Mouse (Mus musculus): ENCODE measurements around the gene Specc1. TPM values are rescaled to one million over a fixed set of nuclear protein-coding genes. Genes with fewer than 3 reads are reported as not detected.

Specc1 gene
- total RNA-seq, 1 experiment: 19.9 TPM

GRCm38 (mm10) chr11:62015071-62015654 is 58.6 kb downstream of the Specc1 start:
- TF ChIP-seq MAFK (IDR thresholded peaks at IDR 0.05; ENCODE audit: insufficient read depth, low read depth, low read length): no peak
- no peak overlapping the region for H3K4me3 ChIP-seq (ENCODE audit: insufficient read depth in 1 of 2, low read depth in 1 of 2, low read length in 2 of 2, poor library complexity in 1 of 2, severe bottlenecking in 1 of 2)
- H3K9me3 ChIP-seq (ENCODE audit: control insufficient read depth, insufficient read depth, low read depth, low read length): no peaks in the 10 kb centered on the region
- no peak overlapping the region for H3K9ac ChIP-seq (ENCODE audit: insufficient read depth, low read depth, low read length, poor library complexity, severe bottlenecking)
- DNase-seq (ENCODE audit: low read depth, low spot score): no peak
- in situ Hi-C loops (cut with MboI; ENCODE audit: low sequenced_read_pairs in 2 of 2, unreplicated experiment in 2 of 2): no loop called here
- no peaks in the 10 kb centered on the region for H3K36me3 ChIP-seq (ENCODE audit: control insufficient read depth, insufficient read depth, low read length, poor library complexity, severe bottlenecking)
- no peak overlapping the region for H3K27ac ChIP-seq (ENCODE audit: insufficient read depth, low read depth, low read length, poor library complexity, severe bottlenecking)
- no peaks in the 10 kb centered on the region for H3K4me1 ChIP-seq (ENCODE audit: control insufficient read depth in 2 of 2, insufficient read depth in 2 of 2, low read length in 2 of 2, poor library complexity in 1 of 2)

DNA sequence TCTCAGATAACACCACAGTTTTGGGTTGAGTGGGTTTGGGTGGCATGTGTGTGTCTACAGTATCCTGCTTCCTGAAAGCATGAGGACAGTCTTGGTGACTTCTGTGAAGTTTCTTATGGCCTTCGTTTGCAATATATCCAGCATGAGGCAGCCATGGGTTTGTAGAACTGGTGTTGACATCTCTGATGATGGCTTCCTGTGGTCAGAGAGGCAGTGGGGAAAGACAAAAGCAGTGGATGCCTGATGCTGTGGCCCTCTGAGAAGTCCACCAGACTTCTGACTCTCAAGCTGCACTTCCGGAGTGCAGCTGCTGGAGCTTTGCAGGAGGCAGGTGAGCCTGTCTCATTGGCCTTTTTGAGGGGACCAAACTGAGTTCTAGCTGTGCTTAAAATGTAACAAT is 60.4 kb downstream of the Specc1 start:
- in situ Hi-C loops (cut with MboI; ENCODE audit: low sequenced_read_pairs in 2 of 2, unreplicated experiment in 2 of 2): no loop called here
- TF ChIP-seq HCFC1 (IDR thresholded peaks at IDR 0.05; ENCODE audit: borderline replicate concordance, insufficient read depth, low read length): no peak
- TF ChIP-seq ZNF384 (IDR thresholded peaks at IDR 0.05; ENCODE audit: low read depth, low read length): no peak
- no peak for TF ChIP-seq MAFK (IDR thresholded peaks at IDR 0.05; ENCODE audit: insufficient read depth, low read depth, low read length)
- TF ChIP-seq CHD2 (IDR thresholded peaks at IDR 0.05; ENCODE audit: low read depth, low read length): no peak
- TF ChIP-seq ZC3H11A (IDR thresholded peaks at IDR 0.05; ENCODE audit: borderline replicate concordance, low read depth, low read length): no peak
- Histone ChIP-seq H3K4me3 (ENCODE audit: insufficient read depth in 1 of 2, low read depth in 1 of 2, low read length in 2 of 2, poor library complexity in 1 of 2, severe bottlenecking in 1 of 2) (no peak overlapping the region), H3K9me3 (ENCODE audit: control insufficient read depth, insufficient read depth, low read depth, low read length) (no peaks in the 10 kb centered on the region), H3K27ac (ENCODE audit: insufficient read depth, low read depth, low read length, poor library complexity, severe bottlenecking) (no peak overlapping the region), H3K4me1 (ENCODE audit: control insufficient read depth in 2 of 2, insufficient read depth in 2 of 2, low read length in 2 of 2, poor library complexity in 1 of 2) (no peaks in the 10 kb centered on the region), H3K36me3 (ENCODE audit: control insufficient read depth, insufficient read depth, low read length, poor library complexity, severe bottlenecking) (no peaks in the 10 kb centered on the region), H3K9ac (ENCODE audit: insufficient read depth, low read depth, low read length, poor library complexity, severe bottlenecking) (no peak overlapping the region)
- no peak for DNase-seq (ENCODE audit: low read depth, low spot score)

- DNase-seq (ENCODE audit: low read depth, low spot score): no peak
- TF ChIP-seq ZNF384 (IDR thresholded peaks at IDR 0.05; ENCODE audit: low read depth, low read length): no peak
- no peak for TF ChIP-seq HCFC1 (IDR thresholded peaks at IDR 0.05; ENCODE audit: borderline replicate concordance, insufficient read depth, low read length)
- no peak for TF ChIP-seq MAFK (IDR thresholded peaks at IDR 0.05; ENCODE audit: insufficient read depth, low read depth, low read length)
- no peak for TF ChIP-seq CHD2 (IDR thresholded peaks at IDR 0.05; ENCODE audit: low read depth, low read length)
- no peak for TF ChIP-seq ZC3H11A (IDR thresholded peaks at IDR 0.05; ENCODE audit: borderline replicate concordance, low read depth, low read length)
- in situ Hi-C loops (cut with MboI; ENCODE audit: low sequenced_read_pairs in 2 of 2, unreplicated experiment in 2 of 2): no loop called here
- no peaks in the 10 kb centered on the region for H3K9me3 ChIP-seq (ENCODE audit: control insufficient read depth, insufficient read depth, low read depth, low read length)
- H3K27ac ChIP-seq (ENCODE audit: insufficient read depth, low read depth, low read length, poor library complexity, severe bottlenecking): no peak overlapping the region
- no peaks in the 10 kb centered on the region for H3K36me3 ChIP-seq (ENCODE audit: control insufficient read depth, insufficient read depth, low read length, poor library complexity, severe bottlenecking)
- H3K4me1 ChIP-seq (ENCODE audit: control insufficient read depth in 2 of 2, insufficient read depth in 2 of 2, low read length in 2 of 2, poor library complexity in 1 of 2): no peaks in the 10 kb centered on the region
- H3K4me3 ChIP-seq (ENCODE audit: insufficient read depth in 1 of 2, low read depth in 1 of 2, low read length in 2 of 2, poor library complexity in 1 of 2, severe bottlenecking in 1 of 2): no peak overlapping the region
- H3K9ac ChIP-seq (ENCODE audit: insufficient read depth, low read depth, low read length, poor library complexity, severe bottlenecking): no peak overlapping the region
Measured at GRCm38 (mm10) chr11:62018315-62019205, 62.0 kb downstream of the Specc1 start.

- no peak overlapping the region for H3K27ac ChIP-seq (ENCODE audit: insufficient read depth, low read depth, low read length, poor library complexity, severe bottlenecking)
- no peak for DNase-seq (ENCODE audit: low read depth, low spot score)
- no peak overlapping the region for H3K9ac ChIP-seq (ENCODE audit: insufficient read depth, low read depth, low read length, poor library complexity, severe bottlenecking)
- H3K4me1 ChIP-seq (ENCODE audit: control insufficient read depth in 2 of 2, insufficient read depth in 2 of 2, low read length in 2 of 2, poor library complexity in 1 of 2): no peaks in the 10 kb centered on the region
- no peaks in the 10 kb centered on the region for H3K9me3 ChIP-seq (ENCODE audit: control insufficient read depth, insufficient read depth, low read depth, low read length)
- no peak overlapping the region for H3K4me3 ChIP-seq (ENCODE audit: insufficient read depth in 1 of 2, low read depth in 1 of 2, low read length in 2 of 2, poor library complexity in 1 of 2, severe bottlenecking in 1 of 2)
- no peaks in the 10 kb centered on the region for H3K36me3 ChIP-seq (ENCODE audit: control insufficient read depth, insufficient read depth, low read length, poor library complexity, severe bottlenecking)
- in situ Hi-C loops (cut with MboI; ENCODE audit: low sequenced_read_pairs in 2 of 2, unreplicated experiment in 2 of 2): no loop called here
- no peak for TF ChIP-seq HCFC1 (IDR thresholded peaks at IDR 0.05; ENCODE audit: borderline replicate concordance, insufficient read depth, low read length)
- no peak for TF ChIP-seq MAFK (IDR thresholded peaks at IDR 0.05; ENCODE audit: insufficient read depth, low read depth, low read length)
- TF ChIP-seq CHD2 (IDR thresholded peaks at IDR 0.05; ENCODE audit: low read depth, low read length): no peak
- TF ChIP-seq ZNF384 (IDR thresholded peaks at IDR 0.05; ENCODE audit: low read depth, low read length): no peak
Measured at GRCm38 (mm10) chr11:62019857-62020256, 63.3 kb downstream of the Specc1 start.
